In genomic region chr2:84455236-84455799, GRCm38 (mm10) we compare ENCODE assay signal across 8 mouse cellular contexts. TPM values are rescaled to one million over a fixed set of nuclear protein-coding genes. Genes with fewer than 3 reads are reported as not detected.
DNase-seq lines count a peak whose midpoint lies in the region; ATAC-seq and TF ChIP-seq lines count a peak whose summit lies in the region.

No protein-coding gene starts in this region.

- H3K9ac ChIP-seq in forebrain, embryonic 16.5 days (replicated peaks; ENCODE audit: low read depth, low read length), result no peak overlapping the region
- H3K9ac ChIP-seq in intestine, embryonic 16.5 days (ENCODE audit: low read depth, low read length), result no peak overlapping the region
- no peak overlapping the region for H3K9ac ChIP-seq in midbrain, embryonic 12.5 days (replicated peaks)

- DNase-seq in spleen, adult 2 months (ENCODE audit: low read depth in 1 of 2, low spot score in 2 of 2), result peak; percentile 31 to 66
- DNase-seq in spleen, adult 12 weeks (ENCODE audit: low spot score), result no peak
- peak; percentile 47 to 49 for DNase-seq in cerebellum, adult 18-20 months
- DNase-seq in left cerebral cortex, postnatal 25 days (ENCODE audit: low spot score in 2 of 2), result peak; percentile 67 to 90
- peak; percentile 24 to 75 for DNase-seq in thymus, postnatal 10 days (ENCODE audit: low spot score in 2 of 2)

- no peaks in the 10 kb centered on the region for H3K27me3 ChIP-seq in spleen, adult 2 months (ENCODE audit: control insufficient read depth, insufficient read depth, low read length)
- no peaks in the 10 kb centered on the region for H3K27me3 ChIP-seq in forebrain, embryonic 16.5 days (replicated peaks; ENCODE audit: control insufficient read depth, insufficient read depth, low read length)
- no peaks in the 10 kb centered on the region for H3K27me3 ChIP-seq in intestine, embryonic 16.5 days (replicated peaks; ENCODE audit: control insufficient read depth, insufficient read depth, low read length)
- H3K27me3 ChIP-seq in midbrain, embryonic 12.5 days, result no peaks in the 10 kb centered on the region

- ATAC-seq in forebrain, embryonic 16.5 days, result peak; percentile 89
- peak; percentile 57; the same call in 1 of the 2 replicates for ATAC-seq in intestine, embryonic 16.5 days
- peak; percentile 74 for ATAC-seq in midbrain, embryonic 12.5 days (ENCODE audit: low FRiP score, low read depth)

- TF ChIP-seq CTCF in spleen, adult 2 months (IDR thresholded peaks at IDR 0.05; ENCODE audit: extremely low read depth, insufficient read depth, insufficient read length, insufficient replicate concordance), result peak; percentile 18; the same call in 1 of the 2 replicates

- H3K4me1 ChIP-seq in spleen, adult 2 months (ENCODE audit: control insufficient read depth, insufficient read depth, insufficient read length), result no peaks in the 10 kb centered on the region
- no peaks in the 10 kb centered on the region for H3K4me1 ChIP-seq in forebrain, embryonic 16.5 days (replicated peaks; ENCODE audit: control insufficient read depth, insufficient read depth, low read length)
- H3K4me1 ChIP-seq in intestine, embryonic 16.5 days (ENCODE audit: control insufficient read depth, insufficient read depth, low read length), result no peaks in the 10 kb centered on the region
- H3K4me1 ChIP-seq in midbrain, embryonic 12.5 days, result no peaks in the 10 kb centered on the region

- no peak overlapping the region for H3K4me3 ChIP-seq in spleen, adult 2 months (ENCODE audit: extremely low read depth, insufficient read depth, insufficient read length)
- no peak overlapping the region for H3K4me3 ChIP-seq in forebrain, embryonic 16.5 days (replicated peaks; ENCODE audit: low read length)
- H3K4me3 ChIP-seq in intestine, embryonic 16.5 days (ENCODE audit: low read length), result no peak overlapping the region
- H3K4me3 ChIP-seq in midbrain, embryonic 12.5 days, result no peak overlapping the region

- H3K9me3 ChIP-seq in forebrain, embryonic 16.5 days (ENCODE audit: control insufficient read depth, low read length), result no peaks in the 10 kb centered on the region
- H3K9me3 ChIP-seq in intestine, embryonic 16.5 days (ENCODE audit: control insufficient read depth, low read length), result no peaks in the 10 kb centered on the region
- no peaks in the 10 kb centered on the region for H3K9me3 ChIP-seq in midbrain, embryonic 12.5 days

- TF ChIP-seq POLR2A in spleen, adult 2 months (IDR thresholded peaks at IDR 0.05; ENCODE audit: low read depth, low read length), result no peak

- WGBS in spleen, adult 2 months, result 8% methylated on average over 5 of the region's 5 CpGs
- 5% methylated on average over 5 of the region's 5 CpGs for WGBS in forebrain, embryonic 16.5 days
- 11% methylated on average over 5 of the region's 5 CpGs for WGBS in intestine, embryonic 16.5 days
- WGBS in midbrain, embryonic 12.5 days, result 10% methylated on average over 5 of the region's 5 CpGs

- H3K4me2 ChIP-seq in forebrain, embryonic 16.5 days (ENCODE audit: low read length), result no peak overlapping the region
- H3K4me2 ChIP-seq in intestine, embryonic 16.5 days (ENCODE audit: low read depth, low read length), result no peak overlapping the region
- H3K4me2 ChIP-seq in midbrain, embryonic 12.5 days (replicated peaks), result no peak overlapping the region; the same call in 1 of the 2 replicates

- H3K27ac ChIP-seq in spleen, adult 2 months (ENCODE audit: insufficient read depth, low read length), result no peak overlapping the region
- H3K27ac ChIP-seq in forebrain, embryonic 16.5 days (ENCODE audit: low read length), result no peak overlapping the region
- H3K27ac ChIP-seq in intestine, embryonic 16.5 days (ENCODE audit: low read length), result no peak overlapping the region
- no peak overlapping the region for H3K27ac ChIP-seq in midbrain, embryonic 12.5 days (replicated peaks)

- H3K36me3 ChIP-seq in spleen, adult 2 months (ENCODE audit: control insufficient read depth, insufficient read depth, low read length), result no peaks in the 10 kb centered on the region
- no peaks in the 10 kb centered on the region for H3K36me3 ChIP-seq in forebrain, embryonic 16.5 days (ENCODE audit: control insufficient read depth, insufficient read depth)
- H3K36me3 ChIP-seq in intestine, embryonic 16.5 days (ENCODE audit: control insufficient read depth, insufficient read depth, low read length), result no peaks in the 10 kb centered on the region
- H3K36me3 ChIP-seq in midbrain, embryonic 12.5 days, result no peaks in the 10 kb centered on the region

- intact Hi-C loops in left cerebral cortex, postnatal 25 days (cut with DNase I), result loop anchor here (2.0 kb wide), 2 partner anchors 23 to 207 kb away; no protein-coding TSS in a partner anchor

RNA-seq across cellular contexts. Expression of gene Tfpi, which starts 21.3 kb away (rescaled TPM):
- polyA plus RNA-seq in spleen, adult 2 months (2012; rRNA removed), result 4.4 and 5.1 TPM in 2 replicates
- polyA plus RNA-seq in forebrain, embryonic 16.5 days (2015; fragmentation: Nextera tagmentation; extraction: Ambion mirVana), result 11.8 and 17.9 TPM in 2 replicates
- polyA plus RNA-seq in intestine, embryonic 16.5 days (2015; fragmentation: Nextera tagmentation; extraction: Ambion mirVana), result 36.5 and 39.3 TPM in 2 replicates
- total RNA-seq in left cerebral cortex, postnatal 25 days (2021), result 1 to 10 TPM; 5.3 to 6.0 TPM
- 15.2 and 21.4 TPM in 2 replicates for polyA plus RNA-seq in midbrain, embryonic 12.5 days (2016; fragmentation: Nextera tagmentation; extraction: Ambion mirVana)

RNA-seq across cellular contexts. Expression of gene Calcrl, which starts 30.1 kb away (rescaled TPM):
- polyA plus RNA-seq in spleen, adult 2 months (2012; rRNA removed), result 4.5 and 6.0 TPM in 2 replicates
- 5.8 and 8.2 TPM in 2 replicates for polyA plus RNA-seq in forebrain, embryonic 16.5 days (2015; fragmentation: Nextera tagmentation; extraction: Ambion mirVana)
- polyA plus RNA-seq in intestine, embryonic 16.5 days (2015; fragmentation: Nextera tagmentation; extraction: Ambion mirVana), result 22.7 and 22.9 TPM in 2 replicates
- 1 to 10 TPM; 6.5 to 8.2 TPM for total RNA-seq in left cerebral cortex, postnatal 25 days (2021)
- 11.5 and 12.5 TPM in 2 replicates for polyA plus RNA-seq in midbrain, embryonic 12.5 days (2016; fragmentation: Nextera tagmentation; extraction: Ambion mirVana)
